Mouse (Mus musculus) bone marrow, adult 2 months (tissue): ENCODE data around the gene Pla2g5.

Source experiments
- CTCF ChIP-seq: fragments of 200-500 bp; IDR thresholded peaks from 2 replicates; pipeline ENCODE4 v1.5.1; 2011; ENCODE audit warnings: low read length, control low read depth; ENCODE audit not compliant: control insufficient read depth, insufficient read depth
- POLR2A ChIP-seq: fragments of 200-500 bp; IDR thresholded peaks from 2 replicates; pipeline ENCODE4 v1.6.1; 2011; ENCODE audit warnings: low read depth, mild to moderate bottlenecking, control low read depth, low read length, borderline replicate concordance; ENCODE audit not compliant: control insufficient read depth

DNA sequence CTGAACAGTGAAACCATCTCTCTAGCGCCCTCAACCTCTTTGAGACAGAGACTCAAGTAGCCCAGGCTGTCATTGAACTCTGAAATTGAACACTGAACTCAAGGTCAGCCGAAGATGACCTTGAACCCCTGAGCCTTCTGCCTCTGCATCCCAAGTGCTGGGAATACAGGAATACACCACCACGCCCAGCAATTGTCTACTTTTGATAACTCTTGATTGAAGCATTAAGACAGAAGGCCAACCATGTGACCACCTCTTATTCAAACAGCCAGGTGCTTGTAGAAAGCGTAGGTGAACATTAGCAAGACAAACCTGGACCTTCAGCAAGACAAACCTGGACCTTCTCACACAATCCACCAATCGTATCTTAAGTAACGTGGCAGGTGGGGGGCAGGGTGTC lies 68.9 kb downstream of the Pla2g5 start:
- TF ChIP-seq CTCF (no peak), POLR2A (no peak)
